Mouse (Mus musculus) spleen, adult 2 months (tissue): ENCODE results near the gene Rbpj.

Source experiments
- CTCF ChIP-seq: fragments of 200-500 bp; IDR thresholded peaks from 2 replicates; pipeline ENCODE4 v1.5.1; 2011; ENCODE audit warnings: mild to moderate bottlenecking, inconsistent platforms; ENCODE audit not compliant: insufficient read depth, insufficient read length, insufficient replicate concordance; ENCODE audit errors: extremely low read depth
- POLR2A ChIP-seq: fragments of 200-500 bp; IDR thresholded peaks from 2 replicates; pipeline ENCODE4 v1.6.1; 2011; ENCODE audit warnings: low read depth, low read length, inconsistent platforms

DNA sequence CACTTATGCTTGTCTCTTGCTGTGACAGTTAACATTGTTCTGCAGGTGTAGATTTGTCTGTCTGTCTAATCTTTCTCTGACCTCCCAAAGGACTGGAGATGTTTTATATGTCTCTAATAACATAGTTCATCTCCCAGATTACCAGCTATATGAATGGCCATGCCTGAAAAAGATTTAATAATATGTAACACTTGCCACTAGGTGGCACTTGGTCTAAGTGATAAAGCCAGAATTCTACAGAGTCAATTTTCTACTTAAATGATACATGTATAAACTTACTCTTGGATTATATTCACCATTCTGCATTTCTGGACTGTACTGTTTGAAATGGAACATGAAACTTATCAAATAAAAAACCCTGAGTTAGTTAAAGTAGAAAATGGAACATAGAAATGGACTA, 132.6 kb downstream of the Rbpj start:
- TF ChIP-seq POLR2A = no peak
- no peak for TF ChIP-seq CTCF
